7 mouse cellular contexts compared by ENCODE assay signal in genomic region chr16:34700165-34700827, GRCm38 (mm10). TPM values are rescaled to one million over a fixed set of nuclear protein-coding genes. Genes with fewer than 3 reads are reported as not detected.
DNase-seq lines count a peak whose midpoint lies in the region; ATAC-seq lines count a peak whose summit lies in the region.

No protein-coding gene starts in this region.

- H3K27me3 ChIP-seq in embryonic facial prominence, embryonic 10.5 days (replicated peaks; ENCODE audit: low read depth, poor library complexity, severe bottlenecking): no peaks in the 10 kb centered on the region
- H3K27me3 ChIP-seq in midbrain, embryonic 12.5 days: no peaks in the 10 kb centered on the region

- no peak overlapping the region for H3K9ac ChIP-seq in midbrain, embryonic 12.5 days (replicated peaks)

- H3K4me2 ChIP-seq in midbrain, embryonic 12.5 days (replicated peaks): no peak overlapping the region

- no peak overlapping the region for H3K4me3 ChIP-seq in embryonic facial prominence, embryonic 10.5 days
- H3K4me3 ChIP-seq in midbrain, embryonic 12.5 days: no peak overlapping the region

- intact Hi-C loops in left cerebral cortex, postnatal 4 days (cut with DNase I): no loop called here

- WGBS in embryonic facial prominence, embryonic 10.5 days: 31% methylated on average over 7 of the region's 7 CpGs
- 38% methylated on average over 7 of the region's 7 CpGs for WGBS in midbrain, embryonic 12.5 days

- peak; percentile 82 for DNase-seq in adrenal gland, postnatal 14 days
- peak; percentile 75 for DNase-seq in embryonic facial prominence, embryonic 10.5 days (ENCODE audit: low spot score)
- peak; percentile 74 to 88 for DNase-seq in heart, adult 18-20 months
- DNase-seq in kidney, adult 11 months: peak; percentile 68
- peak; percentile 62 for DNase-seq in left cerebral cortex, postnatal 4 days
- DNase-seq in spleen, adult 18-20 months: peak; percentile 20 to 56

- peak; percentile 47; the same call in 1 of the 2 replicates for ATAC-seq in midbrain, embryonic 12.5 days (ENCODE audit: low FRiP score, low read depth)

- H3K27ac ChIP-seq in embryonic facial prominence, embryonic 10.5 days (replicated peaks): no peak overlapping the region
- H3K27ac ChIP-seq in midbrain, embryonic 12.5 days (replicated peaks): no peak overlapping the region

- no peaks in the 10 kb centered on the region for H3K9me3 ChIP-seq in embryonic facial prominence, embryonic 10.5 days
- H3K9me3 ChIP-seq in midbrain, embryonic 12.5 days: no peaks in the 10 kb centered on the region

- peaks cover 74% of the 10 kb centered on the region for H3K36me3 ChIP-seq in embryonic facial prominence, embryonic 10.5 days (replicated peaks)
- H3K36me3 ChIP-seq in midbrain, embryonic 12.5 days: peaks cover 41% of the 10 kb centered on the region

- no peaks in the 10 kb centered on the region for H3K4me1 ChIP-seq in embryonic facial prominence, embryonic 10.5 days
- H3K4me1 ChIP-seq in midbrain, embryonic 12.5 days: no peaks in the 10 kb centered on the region

RNA-seq across cellular contexts. Expression of gene Ccdc14, which starts 9.9 kb away (rescaled TPM):
- total RNA-seq in adrenal gland, postnatal 14 days (2021): 4.2 and 4.5 TPM in 2 replicates
- polyA plus RNA-seq in embryonic facial prominence, embryonic 10.5 days (2016; fragmentation: Nextera tagmentation; extraction: Ambion mirVana): 11.1 and 12.2 TPM in 2 replicates
- total RNA-seq in heart, adult 18-20 months (2021): 1 to 10 TPM; 2.3 to 2.6 TPM
- 1 to 10 TPM; 4.8 to 5.1 TPM for total RNA-seq in left cerebral cortex, postnatal 4 days (2021)
- 8.9 and 10.1 TPM in 2 replicates for polyA plus RNA-seq in midbrain, embryonic 12.5 days (2016; fragmentation: Nextera tagmentation; extraction: Ambion mirVana)

RNA-seq across cellular contexts. Expression of gene Mylk, which starts 44.7 kb away (rescaled TPM):
- total RNA-seq in adrenal gland, postnatal 14 days (2021): 47.3 and 53.1 TPM in 2 replicates
- polyA plus RNA-seq in embryonic facial prominence, embryonic 10.5 days (2016; fragmentation: Nextera tagmentation; extraction: Ambion mirVana): 3.0 and 3.5 TPM in 2 replicates
- total RNA-seq in heart, adult 18-20 months (2021): 10 to 100 TPM; 34.0 to 36.3 TPM
- 1 to 10 TPM; 6.6 to 8.6 TPM for total RNA-seq in left cerebral cortex, postnatal 4 days (2021)
- 7.9 and 8.1 TPM in 2 replicates for polyA plus RNA-seq in midbrain, embryonic 12.5 days (2016; fragmentation: Nextera tagmentation; extraction: Ambion mirVana)

RNA-seq across cellular contexts. Expression of gene Ropn1, which starts 50.6 kb away (rescaled TPM):
- total RNA-seq in adrenal gland, postnatal 14 days (2021): not detected in 2 replicates
- polyA plus RNA-seq in embryonic facial prominence, embryonic 10.5 days (2016; fragmentation: Nextera tagmentation; extraction: Ambion mirVana): not detected in 2 replicates
- not detected for total RNA-seq in heart, adult 18-20 months (2021)
- total RNA-seq in left cerebral cortex, postnatal 4 days (2021): not detected
- not detected in 2 replicates for polyA plus RNA-seq in midbrain, embryonic 12.5 days (2016; fragmentation: Nextera tagmentation; extraction: Ambion mirVana)
